Mouse (Mus musculus) liver, adult 2 months (tissue): ENCODE measurements around the gene Copa.

Source experiments
- CTCF ChIP-seq: fragments of 200-500 bp; IDR thresholded peaks from 2 replicates; pipeline ENCODE4 v1.5.1; 2011; ENCODE audit warnings: low read depth, low read length, control low read depth
- POLR2A ChIP-seq: fragments of 200-500 bp; IDR thresholded peaks from 2 replicates; pipeline ENCODE4 v1.6.1; 2011; ENCODE audit warnings: low read length, control low read depth; ENCODE audit not compliant: insufficient read depth; ENCODE audit errors: extremely low read depth

GRCm38 (mm10) chr1:172060659-172061058, 21.7 kb upstream of the Copa start:
- TF ChIP-seq CTCF (no peak), POLR2A (no peak)
